Comparison of ENCODE assay signal across 8 mouse cellular contexts in genomic region chr9:37567892-37568604, GRCm38 (mm10). TPM values are rescaled to one million over a fixed set of nuclear protein-coding genes. Genes with fewer than 3 reads are reported as not detected.
A peak's percentile ranks its signal among the peaks of the same experiment; 100 is the strongest.
DNase-seq lines count a peak whose midpoint lies in the region; ATAC-seq and TF ChIP-seq lines count a peak whose summit lies in the region.

No protein-coding gene starts in this region.

- H3K4me3 ChIP-seq in heart, embryonic 12.5 days = no peak overlapping the region
- no peak overlapping the region for H3K4me3 ChIP-seq in kidney, postnatal 0 days (replicated peaks; ENCODE audit: low read depth, low read length)

- peaks cover 36% of the 10 kb centered on the region for H3K4me1 ChIP-seq in heart, embryonic 12.5 days (replicated peaks)
- peaks cover 21% of the 10 kb centered on the region for H3K4me1 ChIP-seq in kidney, postnatal 0 days (replicated peaks; ENCODE audit: insufficient read depth, low read length)

- no peak overlapping the region for H3K27ac ChIP-seq in heart, embryonic 12.5 days (ENCODE audit: poor library complexity, severe bottlenecking)
- H3K27ac ChIP-seq in kidney, postnatal 0 days = 0 out of 2 replicates have a peak overlapping the region, but pooled peaks have one; percentile 47

- peak overlapping the region; percentile 55 for H3K4me2 ChIP-seq in heart, embryonic 12.5 days
- peak overlapping the region; percentile 45 for H3K4me2 ChIP-seq in kidney, postnatal 0 days (ENCODE audit: low read length)

- no peak for TF ChIP-seq CTCF in kidney, postnatal 0 days (IDR thresholded peaks at IDR 0.05; ENCODE audit: low read depth)

- H3K27me3 ChIP-seq in heart, embryonic 12.5 days (replicated peaks) = 0 out of 2 replicates have a peak, but pooled peaks cover 3% of the 10 kb centered on the region
- H3K27me3 ChIP-seq in kidney, postnatal 0 days (ENCODE audit: insufficient read depth, low read length) = no peaks in the 10 kb centered on the region

- 0 out of 2 replicates have a peak overlapping the region, but pooled peaks have one; percentile 19 for H3K9ac ChIP-seq in heart, embryonic 12.5 days
- 0 out of 2 replicates have a peak overlapping the region, but pooled peaks have one; percentile 0 for H3K9ac ChIP-seq in kidney, postnatal 0 days (ENCODE audit: low read depth, low read length)

- no peaks in the 10 kb centered on the region for H3K36me3 ChIP-seq in heart, embryonic 12.5 days
- no peaks in the 10 kb centered on the region for H3K36me3 ChIP-seq in kidney, postnatal 0 days (ENCODE audit: insufficient read depth, low read length)

- no peak for ATAC-seq in heart, embryonic 12.5 days (ENCODE audit: insufficient number of reproducible peaks, low FRiP score)
- ATAC-seq in kidney, postnatal 0 days (replicated peaks; ENCODE audit: low FRiP score, low read depth) = 0 out of 2 replicates have a peak, but pooled peaks have one; percentile 46

- H3K9me3 ChIP-seq in heart, embryonic 12.5 days (replicated peaks) = no peaks in the 10 kb centered on the region
- H3K9me3 ChIP-seq in kidney, postnatal 0 days (replicated peaks; ENCODE audit: low read length) = no peaks in the 10 kb centered on the region

- DNase-seq in ovary, postnatal 14 days (ENCODE audit: low spot score) = peak; percentile 27
- DNase-seq in ovary, postnatal 36 days (ENCODE audit: low spot score) = no peak
- peak; percentile 65 for DNase-seq in kidney, postnatal 0 days (ENCODE audit: low spot score)
- peak; percentile 42 for DNase-seq in lung, postnatal 10 days
- DNase-seq in thymus, postnatal 14 days = no peak
- no peak for DNase-seq in ovary, postnatal 10 days (ENCODE audit: low spot score)
- DNase-seq in testis, postnatal 10 days (ENCODE audit: low spot score) = no peak

- 22% methylated on average over 15 of the region's 15 CpGs for WGBS in heart, embryonic 12.5 days
- WGBS in kidney, postnatal 0 days = 5% methylated on average over 15 of the region's 15 CpGs

RNA-seq across cellular contexts. Expression of gene Siae, which starts 12.6 kb away (rescaled TPM):
- 11.1 and 11.4 TPM in 2 replicates for polyA plus RNA-seq in heart, embryonic 12.5 days (2016; fragmentation: Nextera tagmentation; extraction: Ambion mirVana)
- 10.2 and 10.6 TPM in 2 replicates for polyA plus RNA-seq in kidney, postnatal 0 days (2015; fragmentation: Nextera tagmentation; extraction: Ambion mirVana)

RNA-seq across cellular contexts. Expression of gene Nrgn, which starts 15.3 kb away (rescaled TPM):
- 7.4 and 11.3 TPM in 2 replicates for polyA plus RNA-seq in heart, embryonic 12.5 days (2016; fragmentation: Nextera tagmentation; extraction: Ambion mirVana)
- 3.3 and 3.6 TPM in 2 replicates for polyA plus RNA-seq in kidney, postnatal 0 days (2015; fragmentation: Nextera tagmentation; extraction: Ambion mirVana)

RNA-seq across cellular contexts. Expression of gene Vsig2, which starts 29.0 kb away (rescaled TPM):
- 1.6 and 1.9 TPM in 2 replicates for polyA plus RNA-seq in heart, embryonic 12.5 days (2016; fragmentation: Nextera tagmentation; extraction: Ambion mirVana)
- 4.2 and 5.5 TPM in 2 replicates for polyA plus RNA-seq in kidney, postnatal 0 days (2015; fragmentation: Nextera tagmentation; extraction: Ambion mirVana)

RNA-seq across cellular contexts. Expression of gene Esam, which starts 40.2 kb away (rescaled TPM):
- 54.6 and 59.8 TPM in 2 replicates for polyA plus RNA-seq in heart, embryonic 12.5 days (2016; fragmentation: Nextera tagmentation; extraction: Ambion mirVana)
- polyA plus RNA-seq in kidney, postnatal 0 days (2015; fragmentation: Nextera tagmentation; extraction: Ambion mirVana) = 68.5 and 70.7 TPM in 2 replicates

RNA-seq across cellular contexts. Expression of gene Spa17, which starts 45.5 kb away (rescaled TPM):
- 6.2 and 6.7 TPM in 2 replicates for polyA plus RNA-seq in heart, embryonic 12.5 days (2016; fragmentation: Nextera tagmentation; extraction: Ambion mirVana)
- 10.7 and 12.3 TPM in 2 replicates for polyA plus RNA-seq in kidney, postnatal 0 days (2015; fragmentation: Nextera tagmentation; extraction: Ambion mirVana)

Comparison
In these comparisons a context has a peak if more than half of its experiments do, and no peak if none do; other contexts are left out.
1. DNase-seq: peak in ovary, postnatal 14 days (single experiment), kidney, postnatal 0 days (single experiment) and lung, postnatal 10 days (single experiment); none in ovary, postnatal 36 days (single experiment), thymus, postnatal 14 days (single experiment), ovary, postnatal 10 days (single experiment) and testis, postnatal 10 days (single experiment).